Comparison of ENCODE assay signal across 8 mouse cellular contexts in the genomic region with DNA sequence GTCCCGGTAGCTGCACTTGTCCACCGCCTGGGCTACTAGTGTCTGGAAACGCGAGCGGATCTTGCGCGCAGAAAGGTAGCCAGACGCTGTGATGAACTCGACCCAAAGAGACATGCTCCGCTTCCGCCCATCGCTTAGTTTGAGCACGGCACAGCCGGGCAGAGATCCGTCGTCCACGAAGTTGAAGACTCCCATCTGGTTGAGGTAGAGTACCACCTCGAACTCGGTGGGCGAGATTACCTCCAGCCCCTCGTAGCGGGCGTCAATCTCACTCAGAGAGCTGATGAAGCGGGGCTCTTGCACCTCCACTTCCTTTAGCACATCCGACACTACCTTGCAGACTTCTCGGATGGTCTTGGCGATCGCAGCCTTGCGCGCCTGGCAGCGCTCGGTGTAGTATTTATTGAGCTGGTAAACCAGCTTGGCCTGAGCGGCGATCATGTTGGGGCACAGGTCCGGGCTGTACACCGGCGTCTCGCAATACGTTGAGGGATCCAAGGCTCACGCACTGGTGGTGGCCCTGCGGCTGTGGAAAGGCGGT. TPM values are rescaled to one million over a fixed set of nuclear protein-coding genes. Genes with fewer than 3 reads are reported as not detected.
DNase-seq lines count a peak whose midpoint lies in the region; ATAC-seq and TF ChIP-seq lines count a peak whose summit lies in the region.

No protein-coding gene starts in this region.

- ATAC-seq in hindbrain, embryonic 13.5 days (ENCODE audit: low FRiP score): peak; percentile 14; the same call in 1 of the 2 replicates
- ATAC-seq in megakaryocyte-erythroid progenitor cell, adult 5-6 weeks (replicated peaks; ENCODE audit: low FRiP score, low TSS enrichment, poor library complexity, severe bottlenecking): peak; percentile 12; the same call in 1 of the 2 replicates

- DNase-seq in gastrocnemius, postnatal 4 days (ENCODE audit: low spot score in 2 of 2): peak; percentile 16 to 31
- no peak for DNase-seq in gastrocnemius, postnatal 25 days
- peak; percentile 8 to 12 for DNase-seq in CD8-positive naive resting alpha-beta T cell, adult 2 months (ENCODE audit: low read depth in 2 of 2, low spot score in 2 of 2)
- peak; percentile 51 for DNase-seq in thymus, postnatal 4 days
- no peak for DNase-seq in urinary bladder, postnatal 36 days (ENCODE audit: low spot score in 2 of 2)

- 1% methylated on average over 42 of the region's 42 CpGs for WGBS in hindbrain, embryonic 13.5 days

- peak overlapping the region; percentile 98 for H3K9ac ChIP-seq in hindbrain, embryonic 13.5 days

- TF ChIP-seq POLR2A in cortical plate, adult 2 months (IDR thresholded peaks at IDR 0.05; ENCODE audit: extremely low read depth, insufficient read depth, low read length): no peak

- peak overlapping the region; percentile 34; the same call in 1 of the 2 replicates for H3K4me3 ChIP-seq in cortical plate, adult 2 months (ENCODE audit: insufficient read depth, low read length)
- peak overlapping the region; percentile 73 for H3K4me3 ChIP-seq in hindbrain, embryonic 13.5 days

- peaks cover 18% of the 10 kb centered on the region for H3K27me3 ChIP-seq in hindbrain, embryonic 13.5 days

- H3K9me3 ChIP-seq in hindbrain, embryonic 13.5 days: no peaks in the 10 kb centered on the region

- no peak for TF ChIP-seq CTCF in cortical plate, adult 2 months (IDR thresholded peaks at IDR 0.05; ENCODE audit: extremely low read depth, insufficient read depth, low read length)

- no peaks in the 10 kb centered on the region for H3K4me1 ChIP-seq in cortical plate, adult 2 months (ENCODE audit: control insufficient read depth, insufficient read depth, low read length)
- peaks cover 34% of the 10 kb centered on the region for H3K4me1 ChIP-seq in hindbrain, embryonic 13.5 days (replicated peaks)

- no peak overlapping the region for H3K27ac ChIP-seq in cortical plate, adult 2 months (ENCODE audit: insufficient read depth, low read length)
- H3K27ac ChIP-seq in hindbrain, embryonic 13.5 days: peak overlapping the region; percentile 100

- peak overlapping the region; percentile 71 for H3K4me2 ChIP-seq in hindbrain, embryonic 13.5 days

- no peaks in the 10 kb centered on the region for H3K36me3 ChIP-seq in hindbrain, embryonic 13.5 days

RNA-seq across cellular contexts. Expression of a gene that starts 1.1 kb away (rescaled TPM):
- 1 to 10 TPM in 1 of 2 experiments, under 1 TPM in 1; 0.74 to 1.9 TPM for total RNA-seq in gastrocnemius, postnatal 4 days (2021)
- under 1 TPM; 0.20 to 0.86 TPM for total RNA-seq in gastrocnemius, postnatal 25 days (2021)
- 0.06 TPM in 2 replicates for polyA plus RNA-seq in cortical plate, adult 2 months (2012; rRNA removed)
- 258 and 288 TPM in 2 replicates for polyA plus RNA-seq in hindbrain, embryonic 13.5 days (2015; fragmentation: Nextera tagmentation; extraction: Ambion mirVana)
- not detected in 2 replicates for total RNA-seq in megakaryocyte-erythroid progenitor cell, adult 5-6 weeks (2014; fragmentation: Nextera tagmentation)
- not detected in 2 replicates for total RNA-seq in megakaryocyte-erythroid progenitor cell, adult 5-6 weeks (2017)

Comparison
In these comparisons a context has a peak if more than half of its experiments do, and no peak if none do; other contexts are left out.
1. DNase-seq: peak in gastrocnemius, postnatal 4 days (2 of 2), CD8-positive naive resting alpha-beta T cell, adult 2 months (2 of 2) and thymus, postnatal 4 days (single experiment); none in gastrocnemius, postnatal 25 days (single experiment) and urinary bladder, postnatal 36 days (0 of 2).